Comparison of ENCODE assay signal across 17 mouse cellular contexts in the genomic region with DNA sequence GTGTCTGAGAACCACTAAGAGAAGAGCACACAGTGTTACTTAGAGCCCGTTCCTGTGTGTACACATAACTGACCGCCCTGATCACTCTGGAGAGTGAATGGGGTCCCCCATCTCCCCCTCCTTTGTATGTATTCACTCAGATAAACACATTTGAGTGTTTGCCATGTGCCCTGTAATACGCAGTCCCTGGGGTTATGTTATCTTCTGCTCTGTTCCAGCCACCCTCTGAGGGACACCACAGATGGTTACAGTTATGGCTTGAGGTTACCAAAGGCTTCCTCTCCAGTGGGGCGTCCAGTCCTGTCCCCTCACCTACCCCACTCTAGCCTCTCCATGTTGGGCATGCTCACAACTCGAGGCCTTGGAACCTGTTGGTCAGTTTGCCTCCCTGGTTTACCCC. TPM values are rescaled to one million over a fixed set of nuclear protein-coding genes. Genes with fewer than 3 reads are reported as not detected.
"Had no signal": no experiment of that assay in that cellular context is flagged by ENCODE, and none has a peak within 500 bp of the region (broad histone marks: within the 10 kb centered on the region; RNA-seq: fewer than 3 reads in every experiment).

No protein-coding gene starts in this region.

- ATAC-seq: hindbrain, embryonic 16.5 days; inflammation-experienced regulatory T-cells, adult 6 months; intestine, embryonic 15.5 days had no signal

- DNase-seq: gastrocnemius, adult 2 months; gastrocnemius, postnatal 10 days; gastrocnemius, postnatal 25 days; heart, adult 18-20 months; heart, postnatal 10 days; heart, postnatal 4 days; kidney, adult 18-20 months; kidney, adult 8-10 months; kidney, postnatal 10 days; kidney, postnatal 25 days; kidney, postnatal 4 days; liver; liver, embryonic 13.5 days had no signal

RNA-seq across cellular contexts. Expression of gene Inca1, which starts 27.4 kb away (rescaled TPM):
- total RNA-seq: granulocyte monocyte progenitor cell, adult 5-6 weeks had no signal
